Mouse (Mus musculus) splenic B cell, adult 2 months (primary cell): ENCODE data around the gene Grb2.
A peak's percentile ranks its signal among the peaks of the same experiment; 100 is the strongest.

Experiments
- DNase-seq: peaks from one replicate; pipeline ENCODE4 v3.0.0-alpha.2; 2011; ENCODE audit warnings: low read depth, low spot score
- H3K27me3 ChIP-seq: 2 replicates; pipeline ENCODE4 v1.6.1; 2012; ENCODE audit warnings: mild to moderate bottlenecking, low read length, moderate library complexity, mixed read lengths; ENCODE audit not compliant: control insufficient read depth, poor library complexity, insufficient read depth, severe bottlenecking
- H3K36me3 ChIP-seq: 2 replicates; pipeline ENCODE4 v1.6.1; 2012; ENCODE audit warnings: mild to moderate bottlenecking, low read length, moderate library complexity, mixed read lengths; ENCODE audit not compliant: control insufficient read depth, poor library complexity, insufficient read depth, severe bottlenecking

The Grb2 gene

GRCm38 (mm10) chr11:115626824-115627616, 81.4 kb downstream of the Grb2 start:
- no peak for DNase-seq
- no peaks in the 10 kb centered on the region for H3K27me3 ChIP-seq
- H3K36me3 ChIP-seq: peaks cover 4% of the 10 kb centered on the region

GRCm38 (mm10) chr11:115625877-115626276, 82.5 kb downstream of the Grb2 start:
- DNase-seq: no peak
- no peaks in the 10 kb centered on the region for H3K27me3 ChIP-seq
- peaks cover 6% of the 10 kb centered on the region for H3K36me3 ChIP-seq

DNA sequence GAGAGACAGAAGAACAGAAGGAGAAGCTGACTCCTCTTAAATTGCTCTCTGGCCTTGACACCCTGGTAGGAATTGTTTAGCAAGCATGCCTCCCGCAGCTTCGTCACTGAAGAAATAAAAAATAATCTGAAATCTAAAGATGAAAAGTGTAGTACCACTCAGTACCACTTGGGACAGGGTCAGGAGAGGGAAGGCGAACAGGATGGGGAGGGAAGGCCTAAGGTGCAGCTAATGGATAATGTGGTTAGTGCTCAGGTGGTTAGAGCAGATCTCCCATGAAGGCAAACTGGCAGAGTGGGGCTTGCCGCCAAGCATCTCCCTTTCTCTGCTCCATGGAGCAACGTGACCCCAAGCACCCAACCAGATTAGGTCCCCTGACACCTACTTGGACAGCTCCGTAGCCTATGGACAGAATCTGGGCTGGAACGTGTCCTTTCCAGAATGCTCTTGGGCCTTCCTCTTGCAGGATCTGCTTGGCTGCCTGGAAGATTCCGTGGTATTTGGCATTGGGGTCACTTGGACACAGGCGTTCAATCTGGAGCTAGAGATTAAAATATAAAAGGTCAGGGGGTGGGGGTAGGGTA, 84.8 kb downstream of the Grb2 start:
- Histone ChIP-seq H3K27me3 (no peaks in the 10 kb centered on the region), H3K36me3 (peaks cover 10% of the 10 kb centered on the region)
- peak; percentile 48 for DNase-seq

DNA sequence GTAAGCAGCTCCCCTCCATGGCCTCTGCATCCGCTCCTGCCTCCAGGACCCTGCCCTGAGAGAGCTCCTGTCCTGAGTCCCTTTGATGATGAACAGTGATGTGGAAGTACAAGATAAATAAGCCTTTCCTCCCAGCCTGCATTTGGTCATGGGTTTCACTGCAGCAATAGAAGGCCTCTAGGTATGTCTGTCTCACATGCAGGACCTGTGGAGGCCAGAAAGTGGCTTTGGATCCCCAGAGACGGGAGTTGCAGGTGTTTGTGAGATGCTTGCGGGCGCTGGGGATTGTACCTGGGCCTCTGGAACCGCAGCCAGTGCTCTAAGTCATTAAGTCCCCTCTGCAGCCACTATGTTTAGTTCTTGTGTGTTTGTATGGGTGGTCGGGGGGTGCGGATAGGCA, 88.4 kb downstream of the Grb2 start:
- no peak for DNase-seq
- H3K27me3 ChIP-seq: no peaks in the 10 kb centered on the region
- peaks cover 11% of the 10 kb centered on the region for H3K36me3 ChIP-seq

DNA sequence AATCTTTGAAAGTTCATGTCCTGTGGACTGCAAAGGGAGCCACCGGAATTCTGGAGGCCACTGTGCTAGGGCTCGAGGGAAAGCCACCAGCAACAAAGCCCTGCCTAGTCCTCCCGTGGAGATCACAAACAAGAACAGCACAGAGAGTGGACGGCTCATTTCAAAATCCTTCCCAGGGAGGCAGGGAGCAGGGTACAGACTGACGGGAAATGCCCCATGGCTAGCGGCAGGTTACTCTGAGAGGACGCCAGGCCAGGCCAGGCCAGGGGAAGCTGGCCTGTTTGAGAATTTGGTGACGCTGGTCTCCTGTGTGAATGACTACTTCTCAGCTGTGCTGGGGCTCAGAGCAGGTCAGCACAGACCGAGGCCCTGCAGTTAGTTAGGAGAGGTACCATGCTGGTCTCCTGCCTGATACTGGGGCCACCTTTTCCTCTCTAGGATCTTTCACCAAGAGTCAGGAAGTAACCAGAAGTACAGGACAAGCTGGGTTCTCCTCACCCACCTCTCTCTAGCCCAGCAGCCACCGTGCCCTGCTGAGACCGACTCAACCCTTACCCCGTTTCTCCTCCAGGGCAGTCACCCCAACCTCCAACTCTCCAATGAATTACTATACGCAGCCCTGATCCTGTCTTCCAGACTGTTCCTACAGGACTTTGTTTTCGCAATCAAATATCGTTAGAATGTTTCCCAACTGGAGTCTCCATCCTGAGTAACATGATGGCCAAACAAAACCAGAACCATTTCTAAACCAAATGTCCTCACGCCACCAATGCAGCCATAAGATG, 89.5 kb downstream of the Grb2 start:
- DNase-seq: no peak
- H3K36me3 ChIP-seq: peaks cover 12% of the 10 kb centered on the region
- H3K27me3 ChIP-seq: no peaks in the 10 kb centered on the region

DNA sequence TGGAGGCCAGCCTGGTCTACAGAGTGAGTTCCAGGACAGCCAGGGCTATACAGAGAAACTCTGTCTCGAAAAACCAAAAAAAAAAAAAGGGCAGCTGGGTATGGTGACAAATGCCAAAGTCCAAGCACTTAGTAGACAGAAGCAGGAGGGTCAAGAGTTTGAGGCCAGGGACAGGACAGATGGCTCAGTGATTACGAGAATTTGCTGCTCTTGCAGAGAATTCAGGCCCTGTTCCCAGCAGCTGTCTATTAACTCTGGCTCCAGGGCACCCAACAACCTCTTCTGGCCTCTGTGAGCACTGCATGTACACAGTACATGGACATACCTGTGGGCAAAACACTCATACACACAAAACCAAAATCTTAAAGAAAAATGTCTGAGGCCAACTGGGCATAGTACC, 90.4 kb downstream of the Grb2 start:
- no peak for DNase-seq
- peaks cover 10% of the 10 kb centered on the region for H3K36me3 ChIP-seq
- no peaks in the 10 kb centered on the region for H3K27me3 ChIP-seq

GRCm38 (mm10) chr11:115616893-115617292, 91.5 kb downstream of the Grb2 start:
- Histone ChIP-seq H3K36me3 (peaks cover 8% of the 10 kb centered on the region), H3K27me3 (no peaks in the 10 kb centered on the region)
- DNase-seq: no peak

- Histone ChIP-seq H3K27me3 (no peaks in the 10 kb centered on the region), H3K36me3 (peaks cover 8% of the 10 kb centered on the region)
- no peak for DNase-seq
These were observed 92.0 kb downstream of the Grb2 start for GRCm38 (mm10) chr11:115616371-115616770.

DNA sequence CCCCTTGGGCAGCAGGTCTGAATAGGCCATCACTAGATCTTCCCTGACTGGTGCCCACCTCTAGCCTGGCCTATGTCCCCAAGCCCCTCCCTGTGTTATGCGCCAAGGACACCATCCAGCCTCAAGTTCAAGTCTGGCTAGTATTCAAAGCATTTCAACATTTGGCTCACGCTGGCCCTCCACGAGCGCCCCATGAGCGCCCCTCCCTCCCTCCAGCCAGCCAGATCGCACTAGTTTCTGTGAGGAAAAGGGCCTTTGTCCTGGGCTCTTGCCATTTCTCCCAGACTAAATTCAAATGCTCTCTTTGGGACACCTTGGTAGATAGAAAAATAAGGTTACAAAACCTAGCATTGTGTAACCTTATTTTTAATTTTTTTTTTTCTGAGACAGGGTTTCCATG, 92.5 kb downstream of the Grb2 start:
- H3K36me3 ChIP-seq: peaks cover 6% of the 10 kb centered on the region
- DNase-seq: no peak
- no peaks in the 10 kb centered on the region for H3K27me3 ChIP-seq

DNA sequence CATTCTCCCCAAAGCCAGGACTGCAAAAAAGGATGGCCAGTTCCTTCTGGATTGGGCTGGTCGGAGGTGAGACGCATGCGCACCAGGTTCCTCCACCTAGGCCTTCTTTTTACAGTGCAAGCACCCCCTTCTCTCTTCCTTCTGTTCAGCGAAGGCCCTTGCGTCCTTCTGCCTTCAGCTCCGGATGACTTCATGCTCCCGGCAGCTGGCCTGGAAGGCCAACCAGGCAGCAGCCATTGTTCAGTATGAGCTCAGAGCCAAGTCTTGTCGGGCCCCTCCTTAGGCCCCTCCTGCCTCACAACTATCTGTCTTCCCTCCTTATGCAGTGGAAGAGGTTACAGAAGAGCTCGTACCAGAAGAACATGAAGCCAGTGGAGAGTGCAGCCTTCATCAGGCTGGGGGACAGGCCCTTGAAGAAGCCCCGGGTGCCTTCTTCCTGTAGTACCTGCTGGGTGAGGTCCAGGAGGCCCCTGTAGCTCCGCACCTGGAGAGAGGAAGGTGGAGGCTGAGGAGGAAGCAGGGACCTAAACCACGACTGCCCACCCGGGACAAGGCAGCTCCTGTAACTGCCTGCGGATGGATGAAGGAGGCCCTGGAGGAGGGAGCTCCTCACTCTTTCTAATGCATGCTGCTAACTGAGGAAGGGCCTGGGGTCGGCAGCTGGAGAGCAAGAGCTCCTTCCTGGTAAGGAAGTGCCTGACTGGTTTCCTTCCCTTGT, 93.1 kb downstream of the Grb2 start:
- Histone ChIP-seq H3K36me3 (peaks cover 4% of the 10 kb centered on the region), H3K27me3 (no peaks in the 10 kb centered on the region)
- no peak for DNase-seq

- no peak for DNase-seq
- H3K36me3 ChIP-seq: peaks cover 5% of the 10 kb centered on the region
- H3K27me3 ChIP-seq: no peaks in the 10 kb centered on the region
These were observed 93.9 kb downstream of the Grb2 start for GRCm38 (mm10) chr11:115614346-115615107.

GRCm38 (mm10) chr11:115613138-115613945, 95.1 kb downstream of the Grb2 start:
- Histone ChIP-seq H3K36me3 (peaks cover 5% of the 10 kb centered on the region), H3K27me3 (no peaks in the 10 kb centered on the region)
- peak; percentile 65 for DNase-seq

GRCm38 (mm10) chr11:115612410-115613137, 95.8 kb downstream of the Grb2 start, which contains the start of gene Mif4gd:
Mif4gd (minus strand) TSS chr11:115612969.
- Histone ChIP-seq H3K36me3 (peaks cover 9% of the 10 kb centered on the region), H3K27me3 (no peaks in the 10 kb centered on the region)
- DNase-seq: peak; percentile 96
